Mouse (Mus musculus) fibroblast of lung, adult 2 months (primary cell): ENCODE results near the gene Nudt17.
"Not testable (repeated sequence)": the region's sequence is repeated elsewhere in the genome, so short reads cannot be mapped to it uniquely, and the experiment has no call there.

Source experiments
- DNase-seq: peaks from one replicate; pipeline ENCODE4 v3.0.0-alpha.2; 2011; ENCODE audit warnings: low read depth

The Nudt17 gene

DNA sequence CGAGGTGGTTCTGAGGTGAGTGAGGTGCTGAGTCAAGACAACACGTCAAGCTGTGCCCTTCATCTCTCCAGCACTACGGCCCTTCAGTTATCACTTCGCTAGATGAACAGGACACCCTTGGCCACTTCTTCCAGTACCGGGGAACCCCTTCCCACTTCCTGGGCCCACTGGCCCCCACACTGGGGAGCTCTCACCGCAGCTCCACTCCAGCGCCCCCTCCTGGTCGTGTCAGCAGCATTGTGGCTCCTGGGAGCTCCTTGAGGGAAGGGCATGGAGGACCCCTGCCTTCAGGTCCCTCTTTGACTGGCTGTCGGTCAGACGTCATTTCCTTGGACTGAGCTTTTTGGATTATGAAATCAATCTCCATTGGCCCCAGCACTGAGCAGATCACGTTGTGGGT is 3.6 kb downstream of the Nudt17 start:
- no peak for DNase-seq

DNA sequence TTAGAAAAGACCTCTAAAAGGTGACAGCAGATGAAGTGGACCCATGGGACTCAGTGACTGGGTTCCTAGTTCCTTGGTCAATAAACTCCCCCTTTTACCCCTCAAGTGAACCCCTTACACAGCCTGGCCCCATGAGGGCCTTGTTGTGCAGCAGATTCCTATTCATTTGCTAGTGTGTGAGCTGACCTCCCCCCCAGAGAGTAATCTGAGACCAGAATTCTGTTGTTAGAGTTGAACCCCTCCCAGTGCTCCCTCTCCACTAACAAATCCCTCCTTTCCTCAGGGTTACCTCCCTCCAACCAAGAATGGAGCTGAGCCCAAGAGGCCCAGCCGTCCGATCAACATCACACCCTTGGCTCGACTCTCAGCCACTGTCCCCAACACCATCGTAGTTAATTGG is 7.4 kb downstream of the Nudt17 start:
- DNase-seq: no peak

DNA sequence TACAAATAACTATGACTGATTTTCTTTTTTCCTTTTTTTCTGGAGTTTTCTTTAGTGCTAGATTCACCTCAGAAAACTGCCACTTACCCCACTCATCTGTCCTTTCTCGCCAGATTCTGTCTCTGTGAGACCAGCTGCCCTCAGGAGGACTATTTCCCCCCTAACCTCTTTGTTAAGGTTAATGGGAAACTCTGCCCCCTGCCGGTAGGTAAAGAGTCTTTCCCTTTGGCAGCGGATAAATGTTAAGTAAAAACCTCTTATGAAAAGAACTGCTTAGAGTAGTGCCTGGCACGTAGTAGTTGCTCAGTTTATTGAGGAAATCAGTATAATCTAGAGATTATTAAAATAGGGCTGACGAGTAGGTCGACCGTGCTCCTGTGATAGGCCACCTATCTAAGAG is 8.0 kb downstream of the Nudt17 start:
- DNase-seq: no peak

DNA sequence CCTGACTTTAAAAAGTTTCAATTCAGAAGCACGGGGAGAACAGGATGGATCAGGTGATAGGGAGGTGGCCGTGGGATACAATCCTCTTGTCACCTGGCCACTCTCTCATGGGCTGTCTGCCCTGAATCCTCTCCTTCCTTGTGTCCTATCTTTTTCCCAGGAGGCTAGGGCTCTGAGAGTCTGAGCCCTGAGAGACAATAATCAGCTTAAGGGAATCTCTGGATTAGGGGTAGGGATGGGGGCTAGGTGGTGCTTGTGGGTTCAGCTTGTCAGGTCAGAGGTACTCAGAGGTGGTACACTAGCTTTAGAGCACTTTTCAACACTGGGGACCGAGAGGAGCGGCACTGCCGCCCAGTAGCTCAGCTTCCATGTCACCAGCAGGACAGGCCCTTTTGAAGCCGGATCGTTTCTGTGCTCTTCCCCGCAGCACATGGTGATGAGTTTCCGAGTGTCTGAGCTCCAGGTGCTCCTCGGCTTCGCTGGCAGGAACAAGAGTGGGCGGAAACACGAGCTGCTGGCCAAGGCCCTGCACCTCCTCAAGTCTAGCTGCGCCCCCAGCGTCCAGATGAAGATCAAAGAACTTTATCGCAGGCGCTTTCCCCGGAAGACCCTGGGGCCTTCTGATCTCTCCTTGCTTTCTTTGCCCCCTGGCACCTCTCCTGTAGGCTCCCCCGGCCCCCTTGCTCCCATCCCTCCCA is 9.2 kb downstream of the Nudt17 start:
- no peak for DNase-seq

DNA sequence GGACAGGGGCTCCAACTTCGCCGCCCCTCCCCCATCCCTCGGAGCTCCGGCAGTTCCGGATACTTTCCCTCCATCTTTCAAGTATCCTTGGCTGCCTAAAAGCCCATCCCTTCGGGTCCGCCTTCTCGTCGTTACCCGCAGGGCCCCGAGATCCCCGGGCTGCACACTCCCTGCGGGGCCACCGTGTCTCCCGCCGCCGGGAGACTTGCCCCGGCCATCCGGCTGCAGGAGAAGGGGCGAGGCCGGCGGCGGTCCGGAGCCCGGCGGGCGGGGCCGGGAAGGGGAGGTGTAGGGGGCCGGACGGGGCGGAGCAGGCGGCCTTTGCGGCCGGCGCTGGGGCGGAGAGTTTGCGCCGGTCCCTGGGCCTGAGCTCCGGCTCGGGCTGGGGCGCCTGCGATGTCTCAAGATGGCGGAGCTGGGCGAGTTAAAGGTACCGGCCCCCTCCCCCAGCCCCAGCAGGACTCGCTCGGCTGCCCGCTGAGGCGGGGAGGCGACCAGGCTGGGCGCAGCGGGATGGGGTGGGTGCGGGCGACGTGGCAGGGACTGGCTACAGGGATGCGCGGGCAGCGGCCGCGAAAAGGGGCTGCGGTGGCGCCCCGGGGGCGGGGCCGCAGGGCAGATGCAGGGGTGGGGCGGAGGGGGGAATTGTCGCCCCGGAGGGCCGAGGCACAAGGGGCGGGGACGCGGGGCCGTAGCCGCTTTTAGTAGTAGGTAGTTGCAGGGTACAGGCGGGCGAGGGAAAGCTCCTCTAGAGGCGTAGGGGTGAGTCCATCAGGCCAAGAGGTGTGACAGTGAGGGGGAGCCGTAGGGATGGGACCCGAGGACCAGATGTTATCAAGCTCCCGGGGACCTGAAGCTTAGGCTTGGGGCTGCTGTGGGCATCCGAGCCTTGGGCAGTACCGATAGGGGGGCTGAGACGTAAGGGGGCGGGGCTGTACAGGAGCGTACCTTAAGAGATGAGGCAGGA is 11.3 kb downstream of the Nudt17 start:
- DNase-seq: peak; percentile 61

DNA sequence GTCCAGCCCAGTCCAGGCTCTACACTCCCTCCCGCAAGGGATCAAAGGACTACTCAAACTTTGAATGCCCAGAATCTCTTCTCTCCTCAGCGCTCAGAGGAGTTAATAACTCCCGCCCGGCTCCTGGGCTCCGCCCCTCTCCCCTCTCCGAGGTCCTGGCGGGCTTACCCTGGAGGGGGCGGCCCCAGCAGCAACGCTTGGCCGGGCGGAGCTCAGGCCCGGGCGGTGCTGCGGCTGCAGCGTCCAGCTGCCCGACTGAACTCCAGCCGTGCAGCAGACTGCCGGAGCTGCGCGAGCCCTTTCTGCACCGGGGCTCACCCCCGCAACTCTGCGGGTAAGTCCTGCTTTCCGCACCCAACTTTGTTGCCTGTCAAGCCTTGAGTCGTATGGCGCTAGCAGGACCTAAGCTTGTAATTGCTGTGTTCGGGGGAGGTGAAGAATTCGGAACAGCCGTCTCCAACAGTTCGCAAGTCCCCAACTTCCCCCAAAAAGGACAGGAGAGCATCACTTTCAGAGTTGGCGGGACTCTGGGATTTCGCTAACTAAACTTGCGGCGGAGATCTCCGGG is 12.1 kb downstream of the Nudt17 start, which contains the start of gene Pias3:
Gene Pias3 (plus strand): TSS at position 187 of the 568 bp plus-strand sequence.
- DNase-seq: peak; percentile 53

DNA sequence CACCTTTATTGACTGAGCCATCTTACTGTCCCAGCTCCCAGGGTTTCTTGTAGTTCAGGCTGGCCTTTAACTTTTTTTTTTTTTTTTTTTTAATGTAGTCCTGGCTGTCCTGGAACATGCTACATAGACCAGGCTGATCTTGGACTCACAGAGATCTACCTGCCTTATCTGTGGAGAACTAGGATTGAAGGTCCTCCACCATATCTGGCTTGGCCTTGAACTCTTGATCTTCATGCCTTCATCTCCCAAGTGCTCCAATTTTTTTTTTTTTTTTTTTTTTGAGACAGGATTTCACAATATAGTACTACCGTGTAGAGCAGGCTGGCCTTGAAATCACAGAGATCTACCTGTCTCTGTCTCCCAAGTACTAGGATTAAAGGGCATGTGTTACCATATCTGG is 14.8 kb downstream of the Nudt17 start:
- no peak for DNase-seq

DNA sequence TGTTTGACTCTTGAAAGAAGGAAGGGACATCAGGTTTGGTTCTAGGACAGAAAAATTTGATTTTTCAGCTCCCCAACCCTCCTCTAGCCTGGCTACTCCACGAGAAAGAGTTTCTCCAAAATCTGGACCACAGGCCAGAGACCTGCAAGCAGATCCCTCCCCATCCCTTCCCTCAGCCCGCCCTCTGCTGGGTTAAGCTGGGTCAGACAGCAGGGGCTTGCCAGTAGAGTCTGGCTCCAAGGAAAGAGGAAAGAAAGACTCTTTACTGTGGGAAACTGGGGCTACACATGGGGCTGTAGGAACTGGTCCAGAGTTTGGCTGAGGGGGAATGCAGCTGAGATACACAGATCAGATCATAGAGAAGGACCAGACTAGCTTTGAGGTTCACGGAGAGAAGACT is 15.9 kb downstream of the Nudt17 start:
- DNase-seq: no peak

DNA sequence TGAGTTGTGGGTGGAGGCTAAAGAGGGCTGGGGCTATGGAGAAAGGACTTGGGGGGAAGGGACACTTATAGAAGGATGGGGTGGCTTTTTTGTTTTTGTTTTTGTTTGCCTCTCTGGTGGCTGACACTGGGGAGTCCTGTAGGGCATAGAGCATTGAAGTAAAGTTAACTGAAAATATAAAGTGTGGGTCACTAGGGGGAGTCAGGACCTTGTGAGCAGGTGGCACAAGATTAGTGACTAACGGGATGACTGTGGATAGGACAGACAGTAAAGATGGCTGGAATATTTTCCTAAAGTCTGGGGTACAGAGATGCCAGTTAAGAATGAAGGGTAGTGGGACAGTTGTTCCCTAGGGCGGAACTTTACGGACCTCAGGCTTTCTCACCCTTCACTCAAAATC is 18.1 kb downstream of the Nudt17 start:
- DNase-seq: no peak

DNA sequence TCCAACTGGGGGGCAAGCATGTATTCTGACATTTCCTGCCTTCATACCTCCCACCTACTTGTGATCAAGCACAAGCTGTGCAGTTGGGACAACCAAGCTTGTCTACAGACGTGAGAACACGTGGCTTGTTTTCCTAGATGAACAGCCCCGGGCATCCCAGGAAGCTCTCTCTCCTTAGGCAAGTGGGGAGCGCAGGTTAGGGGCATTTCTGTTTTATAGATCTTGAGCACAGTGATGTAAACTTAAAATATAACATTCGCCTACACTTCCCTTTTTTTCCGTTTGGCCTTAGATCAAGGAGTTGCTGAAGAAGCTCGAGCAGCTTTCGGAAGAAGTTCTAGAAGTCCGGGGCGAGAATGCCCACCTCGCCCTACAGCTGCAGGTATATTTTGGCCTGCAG is 19.5 kb downstream of the Nudt17 start:
- DNase-seq: no peak

DNA sequence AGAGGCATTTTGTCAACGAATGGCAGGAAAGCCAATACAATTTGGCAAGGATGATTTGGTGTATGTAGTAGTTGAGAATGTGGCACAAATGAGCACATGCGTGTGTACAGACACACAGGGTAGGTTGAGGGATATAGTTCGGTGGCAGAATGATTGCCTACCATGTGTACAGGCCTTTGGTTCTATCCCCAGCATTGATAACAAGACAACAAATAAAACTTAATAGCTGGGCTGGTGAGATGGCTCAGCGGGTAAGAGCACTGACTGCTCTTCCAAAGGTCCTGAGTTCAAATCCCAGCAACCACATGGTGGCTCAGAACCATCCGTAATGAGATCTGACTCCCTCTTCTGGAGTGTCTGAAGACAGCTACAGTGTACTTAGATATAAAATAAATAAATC is 22.3 kb downstream of the Nudt17 start:
- DNase-seq: not testable (repeated sequence)

DNA sequence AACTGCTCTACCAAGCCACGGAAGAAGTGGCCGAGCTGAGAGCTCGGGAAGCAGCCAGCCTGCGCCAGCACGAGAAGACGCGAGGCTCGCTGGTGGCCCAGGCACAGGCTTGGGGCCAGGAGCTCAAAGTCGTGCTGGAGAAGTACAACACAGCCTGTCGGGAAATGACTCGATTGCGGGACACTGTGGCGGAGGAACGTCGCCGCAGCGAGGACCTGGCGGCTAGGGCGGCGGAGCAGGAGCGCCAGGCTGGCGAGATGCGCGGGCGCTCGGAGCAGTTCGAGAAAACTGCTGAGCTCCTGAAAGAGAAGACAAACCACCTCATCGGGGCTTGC is 23.6 kb downstream of the Nudt17 start:
- no peak for DNase-seq

DNA sequence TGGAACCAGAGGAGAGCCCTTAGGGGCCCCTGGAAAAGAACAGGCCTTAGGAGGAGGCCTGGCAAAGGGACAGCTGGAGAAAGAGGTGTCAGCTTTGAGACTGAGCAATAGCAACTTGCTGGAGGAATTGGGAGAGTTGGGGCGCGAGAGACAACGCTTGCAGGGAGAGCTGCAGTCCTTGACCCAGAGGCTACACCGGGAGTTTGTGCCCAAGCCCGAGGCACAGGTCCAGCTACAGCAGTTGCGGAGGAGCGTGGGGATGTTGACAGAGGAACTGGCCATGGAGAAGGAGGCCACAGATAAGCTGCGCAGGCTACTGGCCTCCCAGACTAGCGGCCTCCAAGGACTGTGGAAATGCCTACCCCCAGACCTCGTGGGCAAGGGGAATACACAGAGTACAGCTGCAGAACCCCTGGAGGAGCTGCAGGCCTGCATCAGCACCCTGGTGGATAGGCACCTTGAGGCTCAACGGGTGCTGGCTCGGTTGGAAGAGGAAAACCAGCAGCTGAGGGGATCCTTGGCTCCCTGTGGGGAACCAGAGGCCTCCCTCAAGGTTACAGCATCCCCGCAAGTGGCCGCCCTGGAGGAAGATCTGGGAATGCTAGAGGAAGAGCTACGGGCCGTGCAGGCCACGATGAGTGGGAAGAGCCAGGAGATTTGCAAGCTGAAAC is 24.1 kb downstream of the Nudt17 start:
- DNase-seq: no peak

DNA sequence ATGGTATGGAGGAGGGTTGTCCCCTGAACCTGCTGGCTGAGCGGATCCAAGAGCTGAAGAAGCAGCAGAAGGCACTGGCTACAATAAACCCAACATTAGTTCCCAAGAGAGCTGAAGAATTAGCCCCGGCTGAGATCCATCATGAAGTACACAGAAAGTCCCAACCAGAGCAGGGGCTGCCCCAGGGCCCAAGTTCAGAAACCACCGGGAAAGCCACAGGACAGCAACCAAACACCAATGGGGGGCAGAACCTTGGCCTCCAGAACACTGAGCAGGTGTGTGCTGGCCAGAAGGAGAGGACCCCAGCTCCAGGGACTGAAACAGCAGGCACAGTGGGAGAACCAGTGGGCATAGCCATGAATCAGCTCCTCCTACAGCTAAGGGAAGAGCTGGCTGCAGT is 24.9 kb downstream of the Nudt17 start:
- no peak for DNase-seq

DNA sequence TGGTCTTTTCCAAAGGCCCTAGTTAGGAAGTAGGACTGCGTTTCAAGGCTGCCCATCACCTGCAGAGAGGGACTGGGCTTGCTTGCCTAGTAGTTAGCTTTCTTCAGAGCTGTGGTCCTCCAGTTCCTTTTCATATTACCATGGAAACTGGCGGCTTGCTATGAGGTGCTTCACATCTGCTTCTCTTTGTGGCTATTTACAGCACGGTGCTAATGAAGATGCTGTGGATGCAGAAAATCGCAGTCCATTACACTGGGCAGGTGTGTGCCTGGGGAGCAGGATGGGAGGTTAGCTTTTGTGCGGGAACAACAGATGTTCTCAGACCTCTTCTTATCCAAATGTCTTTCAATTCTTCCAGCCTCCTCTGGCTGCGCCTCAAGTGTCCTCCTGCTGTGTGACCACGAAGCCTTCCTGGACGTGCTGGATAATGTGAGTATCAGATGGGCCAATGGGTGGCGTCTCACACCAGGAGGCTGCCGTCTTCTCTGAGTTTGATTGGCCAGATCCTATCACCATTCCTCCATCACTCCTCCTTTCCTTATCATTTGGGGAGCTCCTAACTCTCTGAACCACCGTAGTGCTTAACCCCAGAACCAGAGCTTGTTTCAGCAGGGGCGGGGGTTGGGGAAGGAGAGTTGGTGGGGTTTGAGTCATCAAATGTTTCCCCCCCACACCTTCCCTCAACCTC is 27.9 kb downstream of the Nudt17 start:
- DNase-seq: no peak

DNA sequence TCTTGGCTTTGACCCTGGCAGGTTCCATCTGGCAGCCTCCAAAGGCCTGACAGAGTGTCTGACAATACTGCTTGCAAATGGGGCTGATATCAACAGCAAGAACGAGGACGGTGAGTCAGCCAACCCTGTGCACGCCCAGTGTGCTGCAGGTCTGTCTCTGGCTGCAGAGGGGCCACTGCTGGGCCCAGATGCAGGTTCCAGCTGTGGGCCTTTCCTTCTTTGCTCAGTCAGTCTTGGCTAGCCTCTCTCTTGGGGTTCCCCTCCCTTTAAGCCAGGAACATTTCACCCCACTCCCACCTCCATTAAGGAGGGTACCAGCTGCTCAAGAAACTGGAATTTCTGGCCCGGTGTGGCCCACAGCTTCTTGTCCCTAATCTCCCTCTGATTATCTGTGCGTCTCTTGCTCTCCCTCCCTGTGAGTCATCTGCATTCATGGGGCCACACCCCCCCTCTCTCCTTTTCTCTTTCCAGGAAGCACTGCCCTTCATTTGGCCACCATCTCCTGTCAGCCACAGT is 29.1 kb downstream of the Nudt17 start:
- no peak for DNase-seq

DNA sequence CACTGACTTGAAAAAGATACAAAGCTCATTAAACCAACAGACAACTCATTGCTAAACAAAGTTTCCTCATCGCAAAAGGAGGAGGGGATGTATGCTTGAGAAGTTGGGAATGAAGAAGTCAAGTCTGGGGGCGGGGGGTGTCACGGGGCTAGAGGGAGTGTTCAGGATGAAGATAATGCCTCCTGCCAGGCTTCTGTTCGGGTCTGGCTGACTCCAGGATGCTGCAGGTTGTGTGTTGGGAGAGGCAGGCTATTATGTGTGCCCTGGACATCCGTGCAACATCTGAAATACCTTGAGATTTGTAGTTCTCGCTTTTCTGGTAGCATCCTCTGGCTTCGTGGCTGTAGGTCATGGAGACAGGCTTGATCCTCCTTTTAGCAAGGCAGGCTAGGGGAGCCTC is 29.9 kb downstream of the Nudt17 start:
- no peak for DNase-seq

DNA sequence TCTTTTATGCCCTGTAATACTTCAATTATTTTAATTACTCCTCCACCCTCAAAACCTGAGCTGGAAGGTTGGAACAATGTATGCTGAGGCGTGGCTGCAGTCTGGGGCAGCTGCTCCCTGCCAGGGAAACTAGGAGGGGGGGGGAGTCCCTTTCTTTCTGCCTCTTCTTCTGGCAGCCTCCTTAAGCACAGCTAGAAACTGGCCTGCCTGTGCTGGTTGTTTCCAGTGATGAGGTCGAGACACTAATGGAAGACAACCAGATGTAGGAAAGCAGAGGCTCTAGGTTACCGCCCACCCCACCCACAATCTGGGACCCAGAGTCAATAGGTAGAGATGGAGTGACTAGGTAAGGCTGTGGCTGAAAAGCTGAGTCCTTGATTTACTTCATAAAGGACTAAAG is 32.7 kb downstream of the Nudt17 start:
- no peak for DNase-seq

DNA sequence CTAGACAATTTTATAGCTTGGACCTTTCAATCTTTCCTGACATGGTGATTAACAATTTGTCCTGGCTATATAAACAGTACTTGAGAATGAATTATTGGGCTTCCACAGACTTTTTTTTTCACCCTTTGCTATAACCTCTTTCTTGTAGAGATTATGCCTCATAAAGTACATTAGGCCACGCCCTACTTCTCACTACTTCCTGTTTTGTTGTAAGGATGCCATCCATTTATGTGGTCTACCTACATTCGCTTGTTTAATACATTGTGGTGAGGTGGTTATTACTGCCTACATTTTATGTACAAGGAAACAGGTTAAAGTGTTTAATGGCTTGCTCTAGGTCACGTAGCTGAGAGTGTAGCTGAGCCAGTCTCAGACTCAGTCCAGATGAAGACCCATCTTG is 33.2 kb downstream of the Nudt17 start:
- DNase-seq: no peak

DNA sequence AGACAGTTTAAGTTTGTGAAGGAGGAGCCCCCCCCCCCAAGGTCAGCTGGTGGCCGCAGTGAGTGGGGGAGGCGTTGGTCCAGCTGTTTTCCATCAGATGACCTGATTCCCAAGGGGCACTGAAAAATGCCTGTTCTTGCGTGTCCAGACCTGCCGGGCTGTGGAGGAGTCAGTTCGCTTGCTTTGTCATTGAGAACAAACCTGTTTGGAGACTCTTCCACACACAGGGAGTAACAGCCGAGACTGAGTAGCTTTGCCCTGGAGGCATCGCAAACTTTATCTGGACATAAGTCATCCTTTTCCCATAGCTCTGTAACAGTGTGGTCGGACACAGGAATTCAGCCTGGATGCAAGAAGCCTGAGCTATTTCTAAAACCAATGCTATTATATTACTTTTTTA is 33.9 kb downstream of the Nudt17 start:
- no peak for DNase-seq

DNA sequence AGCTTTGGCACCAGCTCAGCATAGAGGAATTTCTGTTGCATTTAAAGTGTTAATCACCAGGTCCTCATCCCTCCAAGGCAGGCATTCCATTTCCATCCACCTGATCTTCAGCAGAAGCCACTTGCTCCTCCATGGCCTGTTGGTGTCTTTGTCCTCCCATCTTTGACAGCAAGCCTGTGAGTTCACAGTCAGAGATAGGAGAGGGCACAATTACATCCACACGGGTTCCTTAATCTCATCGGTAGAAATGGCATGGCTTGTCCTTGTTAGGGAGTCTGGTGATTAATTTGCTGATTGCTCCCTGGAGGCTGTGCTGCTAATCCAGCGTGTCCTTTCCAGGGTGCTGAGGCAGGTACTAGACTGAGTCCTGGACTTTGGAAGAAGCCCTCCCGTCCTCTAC is 34.8 kb downstream of the Nudt17 start:
- no peak for DNase-seq

DNA sequence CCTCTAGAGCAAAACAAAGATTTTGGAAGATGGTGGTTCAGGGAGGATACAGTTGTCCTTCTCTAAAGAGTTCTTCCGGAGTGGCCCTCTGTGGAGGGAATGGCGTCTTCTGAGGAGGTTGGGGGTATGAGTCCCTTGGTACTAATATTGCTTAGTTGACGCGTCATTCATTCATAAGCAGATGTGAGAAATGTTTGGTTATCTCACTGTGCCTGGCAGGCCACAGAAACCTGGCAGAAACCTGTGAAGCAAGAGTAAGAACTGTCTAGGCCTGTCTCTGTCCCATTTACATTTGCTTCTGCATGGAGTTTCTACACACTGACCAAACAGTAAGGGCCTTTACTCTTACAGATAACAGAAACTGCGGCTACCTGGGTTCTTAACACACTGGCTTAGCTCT is 36.8 kb downstream of the Nudt17 start:
- DNase-seq: no peak
